Mouse (Mus musculus) cortical plate, adult 2 months (tissue): ENCODE data around the gene Inhbe.

Experiments
- CTCF ChIP-seq: fragments of 200-500 bp; IDR thresholded peaks from 2 replicates; pipeline ENCODE4 v1.5.1; 2011; ENCODE audit warnings: mild to moderate bottlenecking, control low read depth, low read length; ENCODE audit not compliant: insufficient read depth; ENCODE audit errors: extremely low read depth
- POLR2A ChIP-seq: fragments of 200-500 bp; IDR thresholded peaks from 2 replicates; pipeline ENCODE4 v1.6.1; 2011; ENCODE audit warnings: mild to moderate bottlenecking, low read length, control low read depth; ENCODE audit not compliant: insufficient read depth; ENCODE audit errors: extremely low read depth

DNA sequence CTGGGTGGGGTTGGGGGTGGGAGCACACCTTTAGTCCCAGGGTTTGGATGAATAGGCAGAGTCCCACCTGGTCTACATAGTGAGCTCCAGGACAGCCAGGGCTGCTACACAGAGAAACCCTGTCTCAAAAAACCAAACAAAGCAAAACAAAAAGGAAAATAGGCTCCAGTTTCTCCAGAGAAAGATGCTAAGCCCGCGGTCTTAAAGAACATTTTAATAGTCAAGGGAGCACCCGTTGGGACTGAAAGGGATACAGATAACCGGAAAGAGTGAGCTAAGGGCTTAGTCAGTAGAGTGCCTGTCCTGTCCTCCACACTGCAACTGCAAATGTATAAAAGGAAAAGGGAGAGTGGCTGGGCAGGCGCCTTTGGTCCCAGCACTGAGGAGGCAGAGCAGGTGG, 12.9 kb upstream of the Inhbe start:
- TF ChIP-seq CTCF (no peak), POLR2A (no peak)
